Mouse (Mus musculus): ENCODE measurements at regions not wholly inside any gene's neighbourhood (a gene's known extent, or its start where the extent isn't known, plus 50 kb on each side); places are given as distances from the start of the nearest gene placed in this dataset.

DNA sequence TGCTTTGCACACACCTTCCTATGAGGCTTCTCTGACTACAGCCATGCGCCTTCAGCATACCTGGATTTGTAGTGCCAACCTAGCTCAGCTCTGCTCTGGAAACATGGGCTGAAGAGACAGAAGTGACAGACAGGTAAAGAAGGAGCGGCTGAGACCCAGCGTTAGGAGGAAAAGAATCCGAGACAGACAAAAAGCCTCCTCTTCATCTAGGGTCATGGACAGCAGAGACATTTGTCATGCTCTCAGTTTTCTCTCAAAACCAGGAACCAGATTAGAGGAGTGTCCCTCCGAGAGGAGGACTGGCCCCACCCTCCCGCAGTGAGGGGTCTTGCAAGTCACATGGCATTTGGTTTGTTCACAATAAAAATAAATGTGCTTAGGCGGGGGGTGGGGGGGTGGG, 317.4 kb upstream of the Prickle1 start:
- no peak for TF ChIP-seq CTCF (IDR thresholded peaks at IDR 0.05; ENCODE audit: insufficient read depth, low read length)
- no peak for TF ChIP-seq POLR2A (IDR thresholded peaks at IDR 0.05; ENCODE audit: borderline replicate concordance, extremely low read depth, low read depth, low read length)

Measured in lung, adult 2 months (tissue).